In genomic region chr6:128629771-128630739, GRCm38 (mm10) we compare ENCODE assay signal across 8 mouse cellular contexts. TPM values are rescaled to one million over a fixed set of nuclear protein-coding genes. Genes with fewer than 3 reads are reported as not detected.
DNase-seq lines count a peak whose midpoint lies in the region; ATAC-seq and TF ChIP-seq lines count a peak whose summit lies in the region.
"Not testable (repeated sequence)": the region's sequence is repeated elsewhere in the genome, so short reads cannot be mapped to it uniquely, and the experiment has no call there.

No protein-coding gene starts in this region.

- H3K9ac ChIP-seq in hindbrain, embryonic 15.5 days; lung, embryonic 15.5 days: not testable (repeated sequence)

- not testable (repeated sequence) for H3K9me3 ChIP-seq in hindbrain, embryonic 15.5 days; lung, embryonic 15.5 days

- not testable (repeated sequence) for H3K4me2 ChIP-seq in hindbrain, embryonic 15.5 days; lung, embryonic 15.5 days

- H3K4me3 ChIP-seq in hindbrain, embryonic 15.5 days; lung, embryonic 15.5 days; thymus, adult 2 months (ENCODE audit: control insufficient read depth, insufficient read depth, low read length): not testable (repeated sequence)

- H3K27ac ChIP-seq in hindbrain, embryonic 15.5 days (replicated peaks); lung, embryonic 15.5 days; thymus, adult 2 months (ENCODE audit: control insufficient read depth, insufficient read depth, low read length): not testable (repeated sequence)

- TF ChIP-seq POLR2A in thymus, adult 2 months (IDR thresholded peaks at IDR 0.05; ENCODE audit: control insufficient read depth, extremely low read depth, insufficient read depth, low read length, poor library complexity), result not testable (repeated sequence)

- H3K27me3 ChIP-seq in hindbrain, embryonic 15.5 days; lung, embryonic 15.5 days; thymus, adult 2 months (ENCODE audit: control insufficient read depth, insufficient read depth, low read length): not testable (repeated sequence)

- DNase-seq in MN1 (ENCODE audit: low spot score), result peak; percentile 45
- peak; percentile 50 for DNase-seq in cerebellum, adult 9-11 months
- DNase-seq in frontal cortex, postnatal 14 days (ENCODE audit: low spot score in 2 of 2), result peak; percentile 25 to 53
- DNase-seq in layer of hippocampus, postnatal 14 days (ENCODE audit: low spot score in 2 of 2), result peak; percentile 63 to 68
- peak; percentile 18 for DNase-seq in thymus, adult 2 months

- not testable (repeated sequence) for H3K36me3 ChIP-seq in hindbrain, embryonic 15.5 days; lung, embryonic 15.5 days; thymus, adult 2 months (ENCODE audit: control insufficient read depth, insufficient read depth, low read length)

- not testable (repeated sequence) for H3K4me1 ChIP-seq in hindbrain, embryonic 15.5 days (replicated peaks); lung, embryonic 15.5 days; thymus, adult 2 months (replicated peaks; ENCODE audit: control insufficient read depth, insufficient read depth, low read length)

- WGBS in hindbrain, embryonic 15.5 days, result 57% methylated on average over 13 of the region's 13 CpGs
- 52% methylated on average over 13 of the region's 13 CpGs for WGBS in lung, embryonic 15.5 days
- 57% methylated on average over 13 of the region's 13 CpGs for WGBS in thymus, adult 2 months

- ATAC-seq in hindbrain, embryonic 15.5 days (ENCODE audit: low FRiP score, low read depth), result peak; percentile 96
- peak; percentile 84 for ATAC-seq in lung, embryonic 15.5 days (ENCODE audit: borderline replicate concordance, extremely low read depth, low FRiP score, low TSS enrichment)
- peak; percentile 87 for ATAC-seq in neutrophil, adult 5-6 weeks (ENCODE audit: extremely low read depth, insufficient number of reproducible peaks, low FRiP score, poor library complexity, severe bottlenecking)

- not testable (repeated sequence) for TF ChIP-seq CTCF in thymus, adult 2 months (IDR thresholded peaks at IDR 0.05; ENCODE audit: borderline replicate concordance, control insufficient read depth, extremely low read depth, insufficient read depth, low read length, poor library complexity)

RNA-seq across cellular contexts. Expression of gene Klrb1a, which starts 6.7 kb away (rescaled TPM):
- not detected in 2 replicates for polyA plus RNA-seq in hindbrain, embryonic 15.5 days (2015; fragmentation: Nextera tagmentation; extraction: Ambion mirVana)
- not detected for total RNA-seq in layer of hippocampus, postnatal 14 days (2021)
- polyA plus RNA-seq in lung, embryonic 15.5 days (2015; fragmentation: Nextera tagmentation; extraction: Ambion mirVana), result not detected in 2 replicates
- 0.74 TPM in 1 of 2 replicates, not detected in the other for total RNA-seq in neutrophil, adult 5-6 weeks (2017)
- polyA plus RNA-seq in thymus, adult 2 months (2012; rRNA removed), result 0.52 and 0.67 TPM in 2 replicates

RNA-seq across cellular contexts. Expression of gene Clec2h, which starts 32.1 kb away (rescaled TPM):
- not detected in 2 replicates for polyA plus RNA-seq in hindbrain, embryonic 15.5 days (2015; fragmentation: Nextera tagmentation; extraction: Ambion mirVana)
- total RNA-seq in layer of hippocampus, postnatal 14 days (2021), result not detected
- not detected in 2 replicates for polyA plus RNA-seq in lung, embryonic 15.5 days (2015; fragmentation: Nextera tagmentation; extraction: Ambion mirVana)
- not detected in 2 replicates for total RNA-seq in neutrophil, adult 5-6 weeks (2017)
- polyA plus RNA-seq in thymus, adult 2 months (2012; rRNA removed), result not detected in 2 replicates

RNA-seq across cellular contexts. Expression of gene A2ml1, which starts 48.6 kb away (rescaled TPM):
- 2.7 and 3.7 TPM in 2 replicates for polyA plus RNA-seq in hindbrain, embryonic 15.5 days (2015; fragmentation: Nextera tagmentation; extraction: Ambion mirVana)
- total RNA-seq in layer of hippocampus, postnatal 14 days (2021), result 10 to 100 TPM in 1 of 2 experiments, 1 to 10 TPM in 1; 6.1 to 10.0 TPM
- polyA plus RNA-seq in lung, embryonic 15.5 days (2015; fragmentation: Nextera tagmentation; extraction: Ambion mirVana), result 2.4 and 2.8 TPM in 2 replicates
- not detected in 2 replicates for total RNA-seq in neutrophil, adult 5-6 weeks (2017)
- 0.31 and 0.73 TPM in 2 replicates for polyA plus RNA-seq in thymus, adult 2 months (2012; rRNA removed)
